Mouse (Mus musculus): Measurements from ENCODE around the gene Taf6.
A peak's percentile ranks its signal among the peaks of the same experiment; 100 is the strongest.

GRCm38 (mm10) chr5:138155443-138155976, 31.7 kb downstream of the Taf6 start, which contains the start of gene Zfp113:
- TF ChIP-seq TAL1 (conservative IDR thresholded peaks at IDR 0.05; ENCODE audit: low read depth, low read length), result no peak
- TF ChIP-seq CTCF (IDR thresholded peaks at IDR 0.05; ENCODE audit: low read depth, low read length), result peak; percentile 67
- TF ChIP-seq GATA2 (IDR thresholded peaks at IDR 0.05; ENCODE audit: borderline replicate concordance, low read depth, low read length), result no peak
- no peak for TF ChIP-seq GATA1 (IDR thresholded peaks at IDR 0.05; ENCODE audit: borderline replicate concordance, low read length)
- no peak for TF ChIP-seq POLR2AphosphoS5 (IDR thresholded peaks at IDR 0.05; ENCODE audit: insufficient replicate concordance, low read depth, low read length)

All from G1E (cell line).